Mouse (Mus musculus) lung, postnatal 4 days (tissue): ENCODE results near the gene Dgkb.

Source experiments
- DNase-seq, 2 experiments: peaks; one replicate each; pipeline ENCODE4 v3.0.0; 2021

The Dgkb gene

GRCm38 (mm10) chr12:37817426-37817825, at the start of gene Dgkb:
Gene Dgkb, plus strand, starts transcription at chr12:37817726.
- no peak for DNase-seq

GRCm38 (mm10) chr12:37769844-37770243, 47.7 kb upstream of the Dgkb start:
- DNase-seq = no peak

GRCm38 (mm10) chr12:37773681-37774357, 43.7 kb upstream of the Dgkb start:
- peak in 1 of 2 experiments; percentile 6 for DNase-seq

GRCm38 (mm10) chr12:37774591-37774990, 42.9 kb upstream of the Dgkb start:
- no peak for DNase-seq

- no peak for DNase-seq
These were observed 21.1 kb upstream of the Dgkb start for GRCm38 (mm10) chr12:37796265-37796928.

GRCm38 (mm10) chr12:37814122-37814521, 3.4 kb upstream of the Dgkb start:
- no peak for DNase-seq

- DNase-seq = peak; percentile 57 to 62
These were observed 3.7 kb downstream of the Dgkb start for GRCm38 (mm10) chr12:37821052-37821810.

GRCm38 (mm10) chr12:37880042-37881017, 62.8 kb downstream of the Dgkb start:
- DNase-seq = peak; percentile 18 to 42

- no peak for DNase-seq
These were observed 63.9 kb downstream of the Dgkb start for GRCm38 (mm10) chr12:37881376-37881775.

GRCm38 (mm10) chr12:37882796-37883195, 65.3 kb downstream of the Dgkb start:
- DNase-seq = no peak

- DNase-seq = peak in 1 of 2 experiments; percentile 7
These were observed 66.3 kb downstream of the Dgkb start for GRCm38 (mm10) chr12:37883781-37884180.

GRCm38 (mm10) chr12:37888591-37888990, 71.1 kb downstream of the Dgkb start:
- DNase-seq = no peak

GRCm38 (mm10) chr12:37889431-37889830, 71.9 kb downstream of the Dgkb start:
- no peak for DNase-seq

- no peak for DNase-seq
These were observed 73.8 kb downstream of the Dgkb start for GRCm38 (mm10) chr12:37891336-37891735.

- DNase-seq = no peak
These were observed 124.6 kb downstream of the Dgkb start for GRCm38 (mm10) chr12:37942163-37942562.

GRCm38 (mm10) chr12:37956193-37956592, 138.7 kb downstream of the Dgkb start:
- DNase-seq = no peak

- DNase-seq = no peak
These were observed 154.0 kb downstream of the Dgkb start for GRCm38 (mm10) chr12:37971482-37971881.

- DNase-seq = no peak
These were observed 161.1 kb downstream of the Dgkb start for GRCm38 (mm10) chr12:37978498-37979187.

- no peak for DNase-seq
These were observed 167.8 kb downstream of the Dgkb start for GRCm38 (mm10) chr12:37985352-37985751.

- DNase-seq = no peak
These were observed 170.6 kb downstream of the Dgkb start for GRCm38 (mm10) chr12:37988066-37988591.

GRCm38 (mm10) chr12:37993221-37993620, 175.7 kb downstream of the Dgkb start:
- no peak for DNase-seq
